Mouse (Mus musculus) layer of hippocampus, adult 18-20 months (tissue): ENCODE results near the gene Arpc3. TPM values are rescaled to one million over a fixed set of nuclear protein-coding genes. Genes with fewer than 3 reads are reported as not detected.

ENCODE experiments used
- DNase-seq, 2 experiments: peaks; one replicate each; pipeline ENCODE4 v3.0.0; 2022; ENCODE audit warnings: low spot score in 2 of 2
- long read RNA-seq: library from polyadenylated mRNA; stranded (forward); transcript quantifications from one replicate; pipeline ENCODE4 v2.0.0, GENCODE M21; 2021
- total RNA-seq, 2 experiments: library from RNA; stranded (reverse); gene quantifications; 2 replicates each; pipeline ENCODE4 v1.2.3; 2021

Gene Arpc3
- 100 to 1,000 TPM; 255 to 271 TPM for total RNA-seq
- long read RNA-seq, transcript Arpc3-202 (7 exons, 899 nt), result major isoform, 17 of 26 reads
- long read RNA-seq, partial matches to known transcripts, result 2 of 26 reads
- long read RNA-seq, other reads (novel, unspliced or antisense), result 7 of 26 reads

DNA sequence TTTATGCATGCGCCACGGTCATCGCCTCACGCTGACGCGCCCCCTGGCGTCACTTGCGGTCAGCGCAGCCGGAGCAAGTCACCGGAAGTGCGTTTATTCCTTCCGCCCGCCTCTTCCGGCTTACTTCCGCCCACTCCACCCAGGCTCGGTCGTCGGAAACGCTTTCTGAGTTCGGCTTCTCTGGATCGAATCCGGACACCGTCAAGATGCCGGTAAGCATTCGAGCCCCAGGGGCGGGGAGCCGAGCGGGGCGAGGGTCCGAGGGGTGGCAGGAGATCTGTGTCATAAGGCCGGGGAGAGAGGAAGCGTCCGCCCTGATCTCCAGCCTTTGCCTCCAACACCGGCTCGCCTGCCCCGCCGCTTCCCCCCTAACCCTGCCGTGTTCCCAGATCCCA is at the start of gene Arpc3:
TSS of gene Arpc3 (plus strand) at position 93 of the 395 bp plus-strand sequence.
- peak; percentile 89 to 95 for DNase-seq

DNA sequence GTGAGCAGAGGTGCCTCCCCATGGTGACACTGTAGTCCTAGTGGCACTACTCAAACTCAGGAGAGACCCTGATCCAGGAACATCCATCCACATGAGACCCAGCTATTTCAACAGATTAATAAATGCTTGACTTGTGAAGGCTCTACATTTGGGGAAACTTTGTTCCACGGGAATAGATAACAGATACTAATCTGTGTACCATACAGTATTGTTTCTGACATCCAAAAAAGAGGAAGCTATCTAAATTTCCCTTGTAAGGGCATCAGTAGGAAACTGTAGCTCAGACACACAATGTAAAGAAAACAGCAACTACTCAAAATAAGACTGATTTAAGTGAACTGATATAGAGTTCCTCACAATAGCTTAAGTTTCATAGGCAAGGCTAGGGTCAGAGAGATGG is 48.8 kb upstream of the Arpc3 start:
- DNase-seq, result no peak

DNA sequence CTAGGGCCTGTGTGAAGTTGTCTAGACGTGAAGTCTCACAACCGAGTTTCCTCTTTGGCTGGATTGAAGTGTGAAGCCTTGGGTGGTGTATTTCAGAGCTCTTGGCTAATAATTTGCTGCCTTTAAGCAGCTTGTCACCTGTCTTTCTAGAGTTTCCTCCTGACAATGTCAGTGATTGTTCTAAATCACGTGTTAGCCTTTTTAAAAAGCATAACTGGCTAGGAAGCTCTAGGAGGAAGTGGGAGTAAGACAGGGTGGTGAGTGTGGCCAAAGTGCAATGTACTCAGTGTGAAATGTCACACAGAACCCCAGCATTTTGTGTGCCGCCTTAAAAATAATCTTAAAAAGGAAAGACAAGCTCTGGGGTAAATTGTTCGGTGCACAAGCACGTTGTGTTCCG is 47.9 kb upstream of the Arpc3 start:
- DNase-seq, result no peak

DNA sequence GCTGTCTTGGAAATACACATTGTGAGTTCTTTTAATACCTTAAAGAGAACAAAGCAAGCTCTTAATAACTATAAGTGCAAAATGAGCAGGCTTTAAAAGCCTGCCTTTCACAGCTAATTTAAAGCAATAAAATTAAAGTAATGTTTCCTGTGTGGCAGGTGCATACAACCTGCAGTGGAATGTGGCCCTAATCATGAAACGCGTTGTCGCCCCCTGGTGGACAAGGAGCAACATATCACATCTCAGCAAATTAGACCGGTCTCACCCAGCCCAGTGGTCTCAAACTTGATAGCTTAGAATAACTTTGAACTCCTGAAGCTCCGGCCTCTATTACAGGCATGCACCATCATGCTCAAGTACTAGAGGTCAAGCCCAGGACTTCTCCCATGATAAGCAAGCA is 47.4 kb upstream of the Arpc3 start:
- DNase-seq, result peak in 1 of 2 experiments; percentile 70

DNA sequence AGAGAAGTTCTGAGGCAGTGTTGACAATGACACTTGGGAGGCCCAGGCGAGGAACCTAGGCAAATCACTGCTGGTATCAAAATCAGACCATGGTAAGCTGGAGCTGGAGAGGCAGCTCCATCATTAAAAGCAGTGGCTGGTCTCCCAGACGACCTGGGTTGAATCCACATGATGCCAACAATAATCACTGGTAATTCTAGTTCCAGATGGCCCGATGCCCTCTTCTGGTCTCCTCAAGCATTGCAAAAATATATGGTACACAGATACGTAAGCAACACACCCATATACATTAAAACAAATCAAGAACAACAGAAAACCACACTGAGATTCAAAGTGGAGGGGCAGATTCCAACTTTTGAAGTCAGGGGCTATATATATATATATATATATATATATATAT is 45.9 kb upstream of the Arpc3 start:
- DNase-seq, result no peak

DNA sequence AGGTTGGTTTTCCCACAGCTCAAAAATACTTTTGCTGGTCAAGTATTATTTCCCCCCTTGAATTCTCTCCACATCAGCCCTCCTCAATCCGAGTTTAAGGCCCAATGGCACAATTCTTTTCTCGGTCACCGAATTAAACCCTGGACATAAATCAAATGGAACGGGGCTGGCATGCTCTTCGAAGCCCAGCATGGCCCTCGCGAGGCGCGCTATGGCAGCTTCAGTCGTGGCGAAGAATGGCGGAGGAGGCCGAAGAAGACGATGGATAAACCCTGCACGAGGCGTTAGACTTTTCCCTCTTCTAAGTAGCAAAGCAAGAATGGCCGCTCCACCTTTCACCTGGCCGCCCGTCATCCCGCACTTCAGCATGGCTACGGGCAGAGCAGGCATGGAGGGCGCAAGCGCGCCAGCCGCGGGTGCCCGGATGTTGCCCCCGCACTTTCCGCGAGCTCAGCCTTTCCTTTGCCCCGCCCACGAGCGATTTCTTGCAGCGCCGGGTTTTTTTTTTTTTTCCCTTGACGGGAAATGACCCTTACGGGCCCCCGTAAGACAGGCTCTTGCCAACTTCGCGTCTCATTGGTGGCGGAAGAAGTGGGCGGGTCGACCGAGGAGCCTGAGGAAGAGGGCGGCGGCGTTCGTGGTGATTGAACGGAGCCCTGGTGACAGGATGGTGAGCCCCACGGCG is 37.7 kb upstream of the Arpc3 start, which contains the start of the genes Rad9b and Vps29:
TSS of gene Rad9b (minus strand) at position 427 of the 685 bp plus-strand sequence.
TSS of gene Vps29 (plus strand) at position 563 of the 685 bp plus-strand sequence.
- peak; percentile 95 to 98 for DNase-seq

DNA sequence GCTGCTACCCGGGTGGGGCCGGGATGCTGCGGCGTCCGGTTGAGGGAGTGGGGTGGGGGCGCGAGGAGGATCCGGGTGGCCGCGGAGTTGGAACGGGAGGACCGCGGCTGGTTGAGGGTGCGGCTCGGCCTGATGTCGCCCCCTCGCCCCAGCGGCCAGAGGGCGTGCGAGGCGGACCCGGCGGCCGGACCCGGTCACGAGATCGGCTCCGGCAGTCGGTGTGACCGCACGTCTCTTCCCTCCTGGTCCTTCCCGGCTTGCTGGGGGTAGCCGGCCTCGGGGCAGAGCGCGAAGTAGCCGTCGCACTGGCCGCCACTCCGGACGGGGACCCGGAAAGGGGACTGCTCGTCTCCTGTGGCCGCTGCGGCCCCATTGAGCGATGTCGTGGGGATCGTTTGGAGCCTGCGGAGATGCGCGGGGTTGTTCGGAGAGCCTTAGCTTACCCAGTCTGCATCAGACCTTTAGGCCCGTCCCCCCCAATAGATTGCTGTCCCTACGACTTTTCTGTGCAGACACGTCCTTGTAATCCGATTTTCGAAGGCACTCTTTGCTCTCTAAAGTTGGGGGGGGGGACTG is 37.1 kb upstream of the Arpc3 start:
- DNase-seq, result peak in 1 of 2 experiments; percentile 16

DNA sequence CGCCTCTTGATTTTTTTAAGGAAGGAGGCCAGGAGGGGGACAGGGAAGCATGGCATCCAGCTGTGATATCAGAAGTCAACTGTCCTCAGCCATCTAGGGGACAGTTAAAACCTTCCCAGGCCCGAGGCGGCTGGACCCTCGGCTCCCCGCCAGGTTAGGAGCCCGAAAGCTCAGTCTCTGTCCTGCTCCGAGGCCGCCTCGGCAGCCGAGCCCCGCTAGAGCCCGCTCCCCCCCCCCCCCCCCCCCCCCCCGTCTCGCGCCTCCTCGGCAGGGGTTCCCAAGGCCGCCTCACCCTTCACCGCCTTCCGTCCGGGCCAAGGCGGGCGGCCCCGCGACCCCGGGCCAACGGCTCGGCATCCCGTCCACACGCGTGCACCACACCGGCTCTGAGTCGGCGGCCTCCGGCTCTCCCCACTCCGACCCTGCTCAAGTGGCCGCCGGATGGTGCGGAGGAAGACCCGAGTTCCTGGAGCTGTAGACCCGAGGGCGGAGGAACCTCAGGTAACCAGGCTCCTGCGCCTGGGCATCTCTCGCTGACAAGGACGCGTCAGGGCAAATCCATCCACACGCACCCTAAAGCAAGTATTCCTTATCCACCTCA is 20.0 kb upstream of the Arpc3 start, which contains the start of gene Gpn3:
TSS of gene Gpn3 (plus strand) at position 286 of the 601 bp plus-strand sequence.
- no peak for DNase-seq

DNA sequence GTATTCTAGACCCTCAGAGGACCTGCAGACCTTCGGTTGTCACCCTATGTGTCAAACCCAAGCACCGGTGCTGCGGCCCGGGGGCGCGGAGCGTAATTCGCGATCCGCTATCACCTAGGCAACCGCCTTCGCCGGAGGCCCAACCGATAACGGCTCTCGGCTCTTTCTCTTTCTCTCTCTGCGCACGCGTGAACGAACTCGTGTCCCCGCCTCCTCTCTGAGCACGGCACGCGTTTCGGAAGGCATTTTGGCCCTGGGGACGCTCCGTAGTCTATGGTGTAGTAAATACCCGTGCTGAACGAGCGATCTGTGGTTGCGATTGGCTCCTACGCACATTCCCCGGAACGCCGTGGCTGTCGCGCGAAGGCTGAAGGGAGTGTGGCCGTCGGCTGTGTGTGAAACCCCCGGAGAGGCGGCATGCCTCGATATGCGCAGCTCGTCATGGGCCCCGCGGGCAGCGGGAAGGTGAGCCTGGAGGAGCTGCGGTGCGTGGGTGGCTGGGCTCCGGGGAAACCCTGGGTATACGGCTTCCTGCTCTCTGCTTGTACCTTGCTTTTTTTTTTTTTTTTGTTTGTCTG is 19.4 kb upstream of the Arpc3 start, which contains the start of gene Fam216a:
TSS of gene Fam216a (minus strand) at position 173 of the 578 bp plus-strand sequence.
- peak; percentile 99 to 100 for DNase-seq

DNA sequence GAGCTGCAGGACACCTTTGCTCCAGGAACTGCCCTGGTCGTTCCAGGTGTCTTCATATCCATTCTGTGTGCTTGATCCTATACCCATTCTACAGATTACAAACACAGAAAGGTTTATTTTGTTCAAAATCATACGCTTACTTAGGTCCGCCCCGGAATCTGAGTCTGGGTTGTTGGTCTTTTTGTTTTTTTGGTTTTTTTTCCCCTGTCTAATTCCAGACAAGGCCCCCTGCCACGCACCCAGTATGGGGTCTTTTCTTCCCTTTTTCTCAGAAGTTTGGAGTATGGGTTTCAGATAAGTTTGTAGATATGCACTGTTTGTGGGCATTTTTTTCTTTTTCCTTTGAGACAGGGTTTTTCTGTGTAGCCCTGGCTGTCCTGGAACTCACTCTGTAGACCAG is 18.8 kb upstream of the Arpc3 start:
- no peak for DNase-seq

DNA sequence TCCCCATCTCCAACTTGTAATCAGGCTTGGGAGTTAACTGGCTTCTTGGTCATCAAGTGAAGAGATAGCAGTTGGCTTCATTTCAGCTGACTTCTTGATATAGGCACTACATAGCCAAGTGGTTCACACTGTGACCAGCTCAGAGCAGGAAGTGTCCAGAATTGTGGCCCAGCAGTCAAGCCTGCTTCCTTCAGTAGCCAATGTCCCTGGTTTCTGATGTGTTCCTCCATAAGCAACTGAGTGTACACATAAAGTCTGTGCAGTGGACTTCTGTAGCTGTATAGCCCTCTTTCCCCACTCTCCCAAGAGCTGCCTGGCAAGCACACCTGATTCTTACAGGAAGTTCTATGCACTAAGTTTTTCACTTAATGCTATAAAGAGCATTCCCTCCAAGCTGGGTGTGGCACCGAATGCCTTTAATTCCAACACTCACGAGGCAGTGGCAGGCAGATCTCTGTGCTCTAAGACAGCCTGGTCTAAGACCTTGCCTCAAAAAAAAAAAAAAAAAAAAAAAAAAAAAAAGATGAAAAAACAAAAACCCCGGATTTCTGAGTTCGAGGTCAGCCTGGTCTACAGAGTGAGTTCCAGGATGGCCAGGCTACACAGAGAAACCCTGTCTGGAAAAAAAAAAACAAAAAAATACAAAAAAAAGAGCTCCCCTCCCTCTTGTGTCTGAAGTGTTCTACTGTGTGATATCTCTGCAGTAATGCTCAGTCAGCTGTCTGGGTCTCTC is 14.4 kb upstream of the Arpc3 start:
- DNase-seq, result no peak

DNA sequence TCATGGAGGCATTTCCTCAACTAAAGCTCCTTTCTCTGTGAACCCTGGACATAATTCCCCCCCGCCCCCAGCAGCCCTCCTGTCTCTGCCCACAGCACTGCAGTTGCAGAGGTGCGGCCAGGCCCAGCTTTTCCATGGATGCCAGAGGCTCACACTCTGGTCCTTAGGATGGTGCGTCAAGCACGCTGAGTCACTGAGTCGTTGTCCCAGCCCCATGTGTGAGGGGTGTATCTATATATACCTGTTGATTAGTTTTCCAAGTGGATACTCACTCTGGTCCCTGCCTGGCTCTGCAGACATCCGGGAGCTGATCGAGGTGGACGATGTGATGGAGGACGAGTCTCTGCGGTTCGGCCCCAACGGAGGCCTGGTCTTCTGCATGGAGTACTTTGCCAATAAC is 13.5 kb upstream of the Arpc3 start:
- no peak for DNase-seq

DNA sequence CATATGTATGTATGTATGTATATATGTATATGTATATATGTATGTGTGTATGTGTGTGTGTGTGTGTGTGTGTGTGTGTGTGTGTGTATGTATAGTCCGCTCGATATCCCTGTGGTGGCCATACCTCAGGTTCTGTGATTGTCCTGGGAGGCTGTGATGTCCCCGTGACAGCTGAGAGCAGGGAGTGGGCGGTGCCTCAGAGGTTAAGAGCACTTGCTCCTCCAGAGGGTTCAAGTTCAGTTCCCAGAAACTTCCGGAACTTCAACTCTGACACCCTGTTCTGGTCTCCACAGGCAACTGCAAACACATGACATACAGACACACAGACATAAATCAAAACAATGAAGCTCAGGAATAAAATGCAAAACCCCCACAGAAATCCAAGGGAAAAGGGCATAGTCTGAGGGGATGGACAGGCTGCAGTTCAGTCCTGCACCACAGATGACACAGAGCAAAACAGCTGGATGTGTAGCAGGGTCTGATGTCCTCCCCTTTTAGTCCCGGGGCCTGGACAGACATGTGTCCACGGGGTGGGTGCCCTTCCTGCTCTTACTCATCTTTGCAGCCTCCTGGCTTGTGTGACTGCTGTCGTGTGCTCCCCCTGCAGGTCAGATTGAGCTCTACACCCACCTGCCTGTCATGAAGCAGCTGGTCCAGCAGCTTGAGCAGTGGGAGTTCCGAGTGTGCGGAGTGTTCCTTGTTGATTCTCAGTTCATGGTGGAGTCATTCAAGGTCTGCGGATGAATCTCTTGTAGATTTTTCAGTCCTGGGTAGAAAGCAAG is 12.1 kb upstream of the Arpc3 start:
- peak; percentile 83 to 93 for DNase-seq

DNA sequence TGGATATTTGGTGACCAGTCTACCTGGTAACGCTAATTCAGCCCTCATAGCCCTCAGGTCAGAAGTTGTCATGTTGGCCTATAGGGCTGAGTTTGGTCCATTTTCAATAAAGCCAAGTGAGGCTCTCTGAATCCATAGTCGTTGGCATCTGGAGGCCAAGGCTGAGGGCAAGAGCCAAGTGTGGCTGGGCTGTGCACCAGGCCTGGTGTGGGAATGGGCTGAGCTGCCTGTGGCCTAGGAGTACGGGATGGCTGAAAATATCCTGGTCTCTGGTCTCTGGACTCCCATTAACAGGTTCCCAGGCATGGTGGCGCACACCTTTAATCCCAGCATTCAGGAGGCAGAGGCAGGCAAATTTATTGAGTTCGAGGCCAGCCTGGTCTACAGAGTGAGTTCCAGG is 1.7 kb upstream of the Arpc3 start:
- DNase-seq, result no peak

DNA sequence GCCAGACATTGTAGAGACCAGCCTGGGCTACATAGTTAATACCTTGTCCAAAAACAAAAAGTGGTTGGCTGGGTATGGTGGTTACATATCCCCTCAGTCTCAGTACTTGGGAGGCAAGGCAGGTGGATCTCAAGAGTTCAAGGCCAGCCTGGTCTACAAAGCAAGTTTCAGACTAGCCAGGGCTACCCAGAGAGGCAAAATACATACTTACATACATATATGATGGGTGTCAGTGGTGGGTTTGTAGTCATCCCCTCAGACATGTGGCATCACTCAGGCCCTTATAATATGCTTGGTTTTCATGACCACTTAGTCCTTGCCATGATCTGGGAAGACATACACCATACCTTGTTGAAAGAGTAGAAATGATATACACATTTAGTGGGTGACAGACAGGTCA is 1.0 kb upstream of the Arpc3 start:
- no peak for DNase-seq

DNA sequence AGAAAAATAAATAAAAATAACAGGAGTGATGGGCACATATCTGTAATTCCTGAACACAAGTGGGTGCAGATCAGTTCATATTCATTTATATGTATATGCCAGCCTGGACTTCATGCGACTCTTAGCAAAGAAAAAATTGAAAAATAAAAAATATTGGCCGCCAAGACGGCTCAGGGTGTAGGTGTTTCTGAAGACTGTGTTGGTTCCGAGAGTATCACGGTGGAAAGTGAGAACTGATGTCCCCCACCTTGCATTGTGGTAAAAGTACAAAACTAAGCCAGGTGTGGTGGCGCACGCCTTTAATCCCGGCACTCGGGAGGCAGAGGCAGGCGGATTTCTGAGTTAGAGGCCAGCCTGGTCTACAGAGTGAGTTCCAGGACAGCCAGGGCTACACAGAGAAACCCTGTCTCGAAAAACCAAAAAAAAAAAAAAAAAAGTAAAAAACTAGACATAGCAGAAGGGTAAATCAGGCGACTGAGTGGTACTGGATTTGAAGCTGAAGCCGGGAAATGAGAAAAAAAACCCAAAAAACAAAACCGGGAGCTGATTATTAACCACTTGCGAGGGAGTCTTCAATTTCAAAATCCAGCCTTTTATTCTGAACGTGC is 396 bp upstream of the Arpc3 start:
- no peak for DNase-seq

DNA sequence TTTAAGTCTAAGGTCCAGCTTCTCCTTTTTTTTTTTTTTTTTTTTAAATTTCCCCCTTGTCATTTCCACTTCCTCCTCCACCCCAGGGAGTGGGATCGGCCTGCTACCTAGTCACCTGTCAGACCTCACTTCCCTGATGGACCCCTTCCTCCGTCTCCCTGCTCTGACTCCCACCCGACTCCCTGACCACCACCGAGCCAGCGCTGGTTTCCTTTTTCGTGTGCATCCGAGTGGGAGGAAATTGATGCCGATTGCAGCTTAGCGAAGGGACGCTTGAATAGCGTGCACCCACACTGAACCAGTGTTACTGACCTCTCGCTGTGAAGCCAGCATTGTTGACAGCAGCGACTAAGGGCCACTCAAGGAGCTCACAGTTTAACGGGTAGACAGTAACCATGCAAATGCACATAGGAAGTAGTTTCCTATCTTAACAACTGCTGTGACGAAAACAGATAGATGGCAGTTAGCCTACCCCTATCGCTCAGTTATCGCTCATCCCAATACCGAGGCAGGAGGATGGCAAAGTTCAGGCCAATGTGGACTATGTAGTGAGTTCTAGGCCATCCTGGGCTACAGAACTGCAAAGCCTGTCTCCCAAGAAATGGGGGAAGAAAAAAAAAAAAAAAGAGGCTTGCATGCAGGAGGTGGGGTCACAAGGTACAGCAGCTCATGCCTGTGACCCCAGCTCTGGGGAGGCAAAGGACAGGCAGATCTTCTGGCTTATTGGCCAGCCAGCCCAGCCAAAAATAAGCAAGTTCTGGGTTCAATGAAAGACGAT is 738 bp downstream of the Arpc3 start:
- DNase-seq, result peak in 1 of 2 experiments; percentile 39

DNA sequence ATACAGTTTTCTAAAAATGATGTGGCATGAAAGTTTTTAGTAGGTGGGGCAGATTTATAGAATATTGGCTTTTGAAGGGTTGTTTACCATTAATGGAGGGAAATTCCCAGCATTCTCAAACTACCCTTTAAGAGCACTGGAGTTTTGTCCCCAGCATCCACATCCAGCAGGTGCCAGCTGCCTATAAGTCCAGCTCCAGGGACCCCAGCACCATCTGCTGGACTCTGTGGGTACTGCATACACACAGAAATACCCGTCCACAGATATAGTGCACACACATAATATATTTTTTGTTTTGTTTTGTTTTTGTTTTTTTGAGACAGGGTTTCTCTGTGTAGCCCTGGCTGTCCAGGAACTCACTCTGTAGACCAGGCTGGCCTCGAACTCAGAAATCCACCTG is 2.2 kb downstream of the Arpc3 start:
- DNase-seq, result peak; percentile 50 to 75

DNA sequence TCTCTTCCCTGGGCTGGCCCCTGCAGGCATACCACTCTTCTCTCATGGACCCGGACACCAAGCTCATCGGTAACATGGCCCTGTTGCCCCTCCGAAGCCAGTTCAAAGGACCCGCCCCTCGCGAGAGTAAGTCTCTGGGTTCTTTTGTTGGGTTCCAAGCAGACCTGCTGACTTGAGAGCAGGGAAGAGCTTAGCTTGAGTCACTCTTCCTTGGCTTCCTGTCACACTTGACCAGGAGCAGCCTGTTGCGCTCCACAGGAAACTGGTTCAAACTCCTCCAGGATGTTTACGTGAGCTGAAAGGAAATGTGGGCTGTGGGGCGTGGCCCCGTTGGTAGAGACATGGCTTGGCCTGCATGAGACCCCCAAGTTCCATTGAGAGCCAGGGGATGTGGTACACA is 5.1 kb downstream of the Arpc3 start:
- no peak for DNase-seq
